Mouse (Mus musculus) right cerebral cortex, postnatal 36 days (tissue): ENCODE measurements around the gene Lman1l.
A peak's percentile ranks its signal among the peaks of the same experiment; 100 is the strongest.

Source experiments
- DNase-seq, 2 experiments: peaks; one replicate each; pipeline ENCODE4 v3.0.0; 2022; ENCODE audit warnings: low spot score in 2 of 2, mixed read lengths in 1 of 2

Lman1l gene

DNA sequence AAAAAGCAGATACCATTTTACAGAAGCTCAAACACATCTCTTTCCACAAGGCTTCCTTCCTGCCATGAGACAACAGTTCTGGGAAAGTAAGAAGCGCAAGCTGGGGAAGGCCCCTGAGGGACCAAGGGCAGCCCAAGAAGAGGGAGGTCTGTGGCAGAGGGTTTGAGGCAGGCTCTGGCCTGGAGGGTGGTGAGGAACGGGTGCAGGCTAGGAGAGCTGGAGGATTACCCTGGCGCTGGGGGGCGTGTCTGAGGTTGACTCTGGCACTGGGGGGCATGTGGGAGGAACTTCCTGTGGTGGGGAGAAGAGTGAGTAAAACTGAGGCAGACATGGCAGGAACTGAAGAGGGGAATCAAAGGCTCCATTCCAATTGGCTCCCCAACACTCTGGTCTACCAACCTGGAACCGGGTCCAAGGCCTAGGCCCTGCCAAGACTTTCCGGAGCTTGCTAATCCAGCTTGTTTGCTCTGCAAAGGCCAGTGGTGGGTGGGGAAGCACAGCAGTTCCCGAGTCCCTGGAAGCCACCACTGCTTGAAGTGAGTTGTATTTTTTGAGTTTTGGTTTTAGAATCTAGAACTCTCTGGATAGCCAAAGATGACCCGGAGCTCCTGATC, 2.9 kb downstream of the Lman1l start:
- DNase-seq, result no peak

DNA sequence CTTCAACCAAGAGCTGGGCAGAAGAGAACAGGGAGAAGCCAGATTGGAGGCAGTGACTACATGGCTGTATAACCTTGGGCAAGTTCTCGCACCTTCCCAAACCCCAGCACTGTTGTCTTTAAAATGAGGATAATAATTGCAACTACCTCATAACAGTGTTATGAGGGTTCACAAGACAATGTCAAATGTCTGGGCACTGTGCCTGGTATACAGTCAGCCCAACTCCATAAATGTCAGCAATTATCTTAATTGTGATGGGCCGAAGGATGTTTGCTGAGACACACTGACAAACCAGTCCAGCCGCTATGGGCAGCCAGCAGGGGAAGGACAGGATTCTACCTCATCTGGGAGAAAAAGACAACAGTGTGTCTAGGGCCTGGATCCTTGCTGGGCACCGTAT, 5.8 kb downstream of the Lman1l start:
- no peak for DNase-seq

DNA sequence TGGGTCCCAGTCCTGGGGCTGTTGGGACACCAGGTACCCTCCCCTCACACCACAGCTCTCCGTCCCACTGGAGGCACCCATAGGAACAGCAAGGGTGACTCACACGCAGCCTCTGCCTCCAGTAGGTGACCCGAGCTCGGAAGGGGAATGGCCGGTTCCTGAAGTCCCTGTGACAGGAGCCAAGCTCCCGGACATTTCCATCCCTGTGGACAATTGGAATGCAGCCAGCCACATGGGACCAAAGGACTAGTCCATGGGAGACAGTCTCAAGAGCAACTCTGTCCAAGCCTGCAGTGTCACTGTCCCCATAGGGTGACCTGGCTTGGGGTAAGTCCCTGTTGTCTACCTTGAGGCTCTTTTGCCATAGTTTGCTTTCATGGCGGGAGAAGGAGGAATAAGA, 6.6 kb downstream of the Lman1l start:
- DNase-seq, result no peak

DNA sequence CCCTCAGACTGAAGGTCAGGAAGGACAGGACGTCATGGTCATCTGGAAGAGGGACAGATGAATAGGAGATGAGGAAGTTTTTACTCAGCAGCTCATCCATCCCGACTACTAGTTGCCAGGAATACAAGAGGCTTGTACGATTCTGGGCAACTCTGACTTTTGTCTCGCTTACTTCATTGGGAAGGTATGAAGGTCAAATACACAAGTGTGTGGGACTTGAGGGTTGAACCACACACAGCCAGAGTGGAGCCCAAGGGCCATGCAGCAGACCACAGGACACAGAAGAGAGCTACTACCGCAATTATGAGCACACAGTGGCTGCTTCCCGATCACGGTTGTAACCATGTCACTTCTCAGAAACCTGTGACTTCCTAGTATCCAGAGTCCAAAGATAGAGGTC, 8.0 kb downstream of the Lman1l start:
- DNase-seq, result no peak

DNA sequence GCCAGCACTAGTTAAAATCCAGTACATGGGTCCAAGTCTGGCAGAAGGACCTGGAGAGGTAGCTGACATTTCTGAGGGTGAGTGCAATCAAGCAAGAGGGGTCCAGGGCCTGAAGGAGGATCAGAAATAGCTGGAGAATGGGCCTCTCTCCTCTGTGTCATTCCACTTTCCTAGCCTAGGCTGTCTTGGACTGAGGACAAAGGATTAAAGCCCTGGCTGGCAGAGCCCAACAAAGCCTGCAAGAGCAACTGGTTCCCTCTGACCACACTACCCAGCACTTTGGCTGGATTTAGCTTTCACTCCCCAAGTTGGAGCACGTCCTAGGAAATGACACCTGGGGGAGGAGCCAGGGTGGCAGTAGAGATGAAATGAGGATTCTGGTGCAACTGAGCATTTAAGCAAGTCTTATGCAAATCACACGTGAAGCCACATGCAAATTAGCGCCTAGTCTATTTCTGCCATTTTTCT, 10.2 kb downstream of the Lman1l start:
- DNase-seq, result no peak

DNA sequence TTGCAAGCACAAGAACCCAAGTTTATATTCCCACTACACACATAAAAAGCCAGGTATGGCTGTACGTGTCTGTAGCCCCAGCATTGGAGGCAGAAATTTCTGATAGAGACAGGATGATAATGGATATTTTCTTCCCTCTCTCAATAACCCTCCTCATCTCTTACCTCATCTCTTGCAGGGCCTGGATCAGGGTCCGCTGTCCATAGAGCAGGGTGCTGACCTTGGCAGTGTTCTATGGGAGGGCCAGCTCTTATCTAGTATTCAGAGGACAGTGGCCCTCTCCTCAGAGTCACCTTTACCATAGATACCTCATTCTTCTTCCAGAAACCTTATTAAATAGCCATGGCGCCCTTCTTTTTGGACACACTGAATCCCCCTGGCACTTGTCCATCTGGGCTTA, 10.8 kb downstream of the Lman1l start:
- no peak for DNase-seq

DNA sequence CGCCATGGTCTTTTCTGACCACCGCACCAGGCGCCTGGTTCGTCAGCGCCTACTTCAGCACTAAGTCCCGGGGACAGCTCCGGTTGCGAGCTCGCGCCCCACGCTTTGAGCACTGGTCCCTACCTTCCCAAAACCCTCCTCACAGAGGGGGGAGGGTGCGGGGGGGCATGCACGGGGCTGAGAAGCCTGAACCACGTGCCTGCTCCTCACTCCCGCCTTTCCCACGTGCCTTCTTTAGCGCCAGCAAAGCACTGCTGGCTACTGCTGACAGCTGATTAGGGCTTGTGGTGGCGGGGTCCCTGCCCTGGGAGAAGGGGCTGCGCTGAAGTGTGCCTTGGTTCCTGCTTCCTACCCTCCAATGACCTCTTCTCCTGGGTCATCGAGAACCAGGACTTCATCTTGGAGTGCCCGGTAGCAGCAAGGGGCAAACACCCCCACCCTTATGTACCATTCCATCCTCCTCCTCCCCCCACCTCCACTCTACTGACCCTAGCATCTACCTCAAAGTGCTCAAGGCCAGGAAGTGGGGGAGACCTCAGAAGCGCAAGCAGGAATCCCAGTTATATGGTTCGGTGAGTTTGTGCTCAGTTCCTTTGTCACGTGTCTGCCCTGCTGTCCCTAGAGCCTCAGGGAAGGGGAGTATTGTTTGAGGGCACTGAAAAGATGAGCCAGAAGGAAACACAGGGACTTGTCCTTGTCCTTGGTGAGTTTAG, 14.3 kb downstream of the Lman1l start, which contains the start of gene Cplx3:
Gene Cplx3, minus strand, starts transcription at position 143 of the 713 bp plus-strand sequence.
- no peak for DNase-seq

DNA sequence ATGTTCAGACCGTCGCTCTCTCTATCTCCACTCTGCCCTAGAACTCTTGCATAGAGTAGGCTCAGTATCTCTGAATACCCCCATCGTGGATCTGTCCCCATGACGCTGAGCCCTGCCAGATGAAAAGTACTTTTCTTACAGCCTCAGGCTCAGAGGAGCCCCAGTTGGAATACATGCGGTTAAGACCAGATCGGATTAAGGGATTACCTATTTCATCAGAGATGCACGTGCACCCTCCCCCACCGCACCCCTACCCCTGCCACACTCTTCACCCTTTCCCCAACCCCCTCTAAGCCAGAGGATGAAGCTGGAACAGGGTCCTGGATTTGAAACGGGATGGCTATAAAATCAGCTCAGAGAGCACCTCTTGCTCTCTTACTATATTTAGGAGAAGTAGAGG, 15.1 kb downstream of the Lman1l start:
- DNase-seq, result no peak

DNA sequence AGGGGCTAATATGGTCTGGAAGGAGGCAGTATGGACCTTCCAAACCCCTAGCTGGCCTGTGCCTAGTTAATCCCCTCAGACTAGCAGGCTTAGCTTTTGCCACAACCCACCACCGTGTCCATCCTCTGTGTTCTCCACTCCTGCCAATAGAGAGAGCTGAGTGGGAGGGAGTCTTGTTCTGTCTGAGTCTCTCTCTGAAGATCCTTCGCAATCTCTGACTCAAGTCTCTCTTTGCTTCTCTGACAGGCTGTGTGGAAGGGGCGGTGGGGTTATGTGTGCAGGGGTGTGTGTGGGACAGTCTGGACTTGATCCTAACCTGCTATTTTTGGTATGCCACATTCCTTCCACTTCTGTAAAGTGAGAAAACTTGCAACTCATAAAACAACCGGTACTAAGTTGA, 15.7 kb downstream of the Lman1l start:
- no peak for DNase-seq

DNA sequence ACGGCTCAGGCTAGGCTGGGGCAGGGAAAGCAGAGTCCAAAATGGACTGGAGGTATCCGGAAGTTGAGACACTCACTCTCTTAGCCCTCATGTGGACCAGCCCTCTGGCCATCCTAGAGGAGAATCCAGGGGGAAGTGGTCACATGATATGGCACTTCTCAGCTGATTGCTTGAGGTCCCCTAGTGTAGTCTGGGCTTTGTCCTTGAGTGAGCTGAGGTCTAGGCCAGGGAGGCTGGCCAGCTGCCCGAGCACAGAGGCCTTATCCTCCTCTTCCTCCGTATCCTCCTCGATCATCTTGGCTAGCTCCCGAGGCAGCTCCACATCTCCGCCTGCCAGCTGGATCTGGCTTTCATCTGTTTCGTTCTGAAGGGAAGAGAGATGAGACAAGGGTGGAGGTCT, 18.5 kb downstream of the Lman1l start:
- DNase-seq, result no peak

DNA sequence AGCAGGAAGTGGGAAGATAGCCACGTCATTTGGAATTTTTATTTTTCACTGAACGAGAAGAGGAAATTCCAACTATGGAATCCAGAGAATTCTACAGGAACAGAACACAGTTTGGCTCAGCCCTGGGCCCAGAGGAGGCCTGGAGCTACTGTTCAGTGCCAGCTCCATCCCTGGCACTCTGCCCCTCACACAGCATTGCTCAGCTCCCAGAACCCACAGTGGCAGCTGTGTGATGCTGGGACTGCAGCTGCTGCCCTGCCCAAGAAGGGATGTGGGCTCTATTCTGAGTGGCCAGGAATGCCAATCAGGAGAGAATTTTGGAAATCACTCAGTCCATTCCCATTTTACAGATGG, 19.2 kb downstream of the Lman1l start:
- peak; percentile 52 to 65 for DNase-seq

DNA sequence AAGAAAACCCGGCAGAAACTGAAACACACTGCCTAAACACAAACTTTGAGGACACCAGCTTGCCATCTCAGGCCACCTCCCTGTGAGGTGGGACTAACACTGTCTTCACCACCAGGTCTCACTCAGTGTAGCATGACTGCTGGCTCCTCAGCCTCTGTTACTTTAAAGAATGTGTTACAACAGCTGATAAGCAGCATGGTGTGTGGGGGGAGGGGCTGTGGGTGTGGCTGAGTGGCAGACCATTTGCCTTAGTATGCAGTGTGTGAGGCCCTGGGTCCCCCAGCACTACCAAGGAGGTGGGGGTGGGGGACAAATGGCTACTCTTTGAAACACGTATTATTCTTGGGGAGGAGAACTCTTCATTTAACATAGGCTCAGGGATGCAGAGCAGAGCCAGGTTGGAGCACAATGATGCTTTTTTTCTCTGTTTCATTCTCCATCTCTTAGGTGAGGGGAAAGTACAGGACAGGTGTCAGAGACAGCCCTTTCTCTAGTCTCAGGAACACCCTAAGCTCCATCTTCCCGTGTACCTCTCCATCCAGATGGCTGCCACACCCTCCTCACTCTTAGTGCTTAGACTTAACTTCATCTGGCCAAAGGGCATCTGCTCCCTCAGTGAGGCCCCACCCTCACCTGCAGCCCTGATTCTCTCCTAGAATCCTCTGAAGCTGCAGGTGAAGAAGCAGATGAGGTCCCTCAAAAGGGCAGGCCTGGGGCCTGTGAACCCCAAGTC, 19.8 kb downstream of the Lman1l start:
- DNase-seq, result no peak

DNA sequence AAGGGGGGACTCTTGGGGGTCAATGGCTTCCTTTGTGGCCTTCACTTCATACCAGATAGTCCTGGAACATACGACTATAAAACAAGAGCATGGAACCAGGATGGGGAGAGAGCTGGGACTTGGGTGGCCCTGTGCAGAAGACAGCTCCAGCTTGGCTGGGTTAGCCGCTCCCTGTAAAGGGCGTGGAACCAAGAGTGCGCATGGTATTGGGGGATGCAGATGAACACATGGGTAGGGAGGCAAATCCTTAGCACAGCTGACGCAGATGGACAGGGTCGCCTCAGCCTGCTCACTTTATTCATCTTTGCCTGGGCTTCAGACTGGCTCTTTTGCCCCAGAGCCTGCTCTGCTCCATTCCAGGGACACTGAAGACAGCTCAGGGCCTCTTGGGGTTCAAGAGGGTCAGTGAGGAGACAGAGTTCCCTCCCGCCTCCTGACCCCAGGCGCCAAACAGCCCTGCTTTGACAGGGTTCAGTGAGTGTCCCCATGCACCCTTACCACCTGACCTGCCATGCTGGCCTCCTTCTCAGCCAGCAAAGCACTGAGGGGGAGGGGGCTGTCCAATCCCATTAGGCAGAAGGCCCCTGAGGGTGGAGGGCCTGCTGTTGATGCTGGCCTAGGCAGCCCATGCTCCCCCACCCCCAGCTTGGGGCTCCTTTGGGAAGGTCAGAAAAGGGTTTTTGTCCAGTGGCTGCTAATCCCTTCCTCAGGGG, 21.6 kb downstream of the Lman1l start:
- DNase-seq, result no peak

DNA sequence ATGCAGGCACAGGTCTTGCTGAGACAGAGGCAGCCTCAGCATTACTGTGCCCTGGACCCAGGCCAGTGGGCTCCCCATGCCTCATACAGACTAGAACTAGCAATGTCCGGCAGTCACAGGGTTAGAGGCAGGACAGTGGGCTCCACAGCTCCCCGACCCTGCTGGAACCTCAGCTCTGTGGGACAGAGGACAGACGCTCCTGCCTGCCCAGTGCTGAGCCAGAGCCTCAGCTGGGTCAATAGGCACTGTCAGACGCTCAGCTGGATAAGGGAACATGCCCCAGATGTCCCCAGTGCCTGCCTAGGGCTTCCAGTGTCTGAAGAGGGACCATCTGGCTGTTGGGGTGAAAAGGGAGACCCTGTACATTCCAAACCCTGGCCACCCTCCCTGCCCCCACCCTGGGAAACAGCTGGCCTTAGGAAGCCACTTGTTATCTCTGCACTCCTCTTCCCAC, 22.6 kb downstream of the Lman1l start:
- DNase-seq, result no peak

DNA sequence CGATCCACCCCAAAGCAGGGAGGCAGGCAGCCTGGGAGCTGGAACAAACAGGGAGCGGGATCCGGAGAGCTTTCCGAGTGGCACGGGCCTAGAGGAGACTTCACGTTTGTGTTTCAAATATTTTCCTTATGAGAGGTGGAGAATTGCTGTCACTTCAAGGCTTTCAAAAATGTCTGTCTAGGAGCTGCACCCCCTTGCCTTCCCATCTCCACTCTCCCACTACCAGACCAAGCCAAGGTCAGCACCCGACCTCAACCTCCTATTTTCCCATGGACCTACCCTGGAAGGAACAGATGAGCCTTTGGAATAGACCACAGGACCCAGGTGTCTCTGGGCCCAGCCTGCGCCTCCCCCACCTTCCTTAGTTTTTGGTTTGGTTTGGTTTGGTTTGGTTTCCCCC, 23.3 kb downstream of the Lman1l start:
- DNase-seq, result no peak

DNA sequence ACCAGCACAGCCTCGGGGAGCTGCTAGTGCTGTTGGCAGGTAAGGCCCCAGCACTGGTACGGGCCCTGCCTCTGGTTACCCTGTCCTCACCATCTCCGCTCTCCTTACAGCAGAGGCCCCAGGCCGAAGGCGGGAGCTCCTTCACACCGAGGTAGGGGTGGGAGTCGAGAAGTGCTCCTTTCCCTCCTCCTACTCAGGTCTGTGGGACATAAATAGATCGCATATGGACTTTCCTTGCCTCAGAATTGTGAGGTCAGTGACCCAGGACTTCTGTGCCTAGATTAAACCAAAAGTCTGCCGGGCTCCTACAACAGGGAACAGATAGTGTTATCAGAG, 26.4 kb downstream of the Lman1l start:
- DNase-seq, result no peak

DNA sequence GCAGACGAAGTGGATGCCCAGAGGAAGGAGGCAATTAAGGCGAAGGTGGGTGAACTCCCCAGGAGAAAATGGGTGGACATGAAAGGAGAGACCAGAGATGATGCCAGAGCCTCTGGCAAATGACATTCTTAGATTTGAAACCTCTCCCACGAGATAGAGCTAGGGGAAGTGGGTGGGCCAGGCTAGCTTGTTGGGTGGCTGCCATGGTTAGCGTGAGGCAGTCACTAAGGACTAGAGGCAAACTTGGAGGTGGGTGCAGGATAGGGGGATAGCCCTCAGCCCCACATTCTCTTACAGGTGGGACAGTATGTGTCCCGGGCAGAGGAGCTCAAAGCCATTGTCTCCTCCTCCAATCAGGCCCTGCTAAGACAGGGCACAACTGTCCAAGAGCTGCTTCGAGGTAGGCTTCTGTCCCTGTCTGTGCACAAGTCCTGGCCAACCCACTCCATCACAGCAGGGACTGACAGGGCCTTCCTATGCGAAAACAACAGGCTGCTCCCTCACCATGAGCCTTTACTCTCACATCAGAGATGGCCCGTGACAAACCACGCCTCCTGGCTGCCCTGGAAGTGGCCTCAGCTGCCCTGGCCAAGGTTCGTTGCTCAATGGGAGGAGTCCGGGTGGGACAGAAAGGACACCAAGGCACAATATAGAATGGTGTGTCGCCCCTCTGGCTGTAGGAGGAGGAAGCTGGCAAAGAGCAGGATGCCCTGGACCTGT, 27.0 kb downstream of the Lman1l start:
- no peak for DNase-seq

DNA sequence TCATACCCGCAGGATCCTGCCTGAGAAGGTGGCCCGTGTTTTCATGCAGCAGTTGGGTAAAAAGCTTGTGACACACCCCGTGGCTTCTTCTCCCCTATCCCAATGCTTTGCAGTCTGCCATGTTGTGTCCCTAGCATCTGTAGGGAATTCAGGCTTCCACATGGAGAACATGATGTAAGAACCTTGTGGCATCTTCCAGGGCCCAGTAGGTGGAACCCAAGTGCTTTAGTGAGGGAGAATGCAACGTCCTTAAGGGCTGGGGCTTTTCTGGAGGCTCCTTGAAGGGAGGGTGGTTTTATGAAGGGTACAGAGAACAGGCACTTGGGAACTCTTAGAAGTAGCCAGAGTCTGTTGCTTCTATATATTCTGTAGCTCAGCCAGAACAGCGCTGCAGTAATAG, 29.8 kb downstream of the Lman1l start:
- no peak for DNase-seq

DNA sequence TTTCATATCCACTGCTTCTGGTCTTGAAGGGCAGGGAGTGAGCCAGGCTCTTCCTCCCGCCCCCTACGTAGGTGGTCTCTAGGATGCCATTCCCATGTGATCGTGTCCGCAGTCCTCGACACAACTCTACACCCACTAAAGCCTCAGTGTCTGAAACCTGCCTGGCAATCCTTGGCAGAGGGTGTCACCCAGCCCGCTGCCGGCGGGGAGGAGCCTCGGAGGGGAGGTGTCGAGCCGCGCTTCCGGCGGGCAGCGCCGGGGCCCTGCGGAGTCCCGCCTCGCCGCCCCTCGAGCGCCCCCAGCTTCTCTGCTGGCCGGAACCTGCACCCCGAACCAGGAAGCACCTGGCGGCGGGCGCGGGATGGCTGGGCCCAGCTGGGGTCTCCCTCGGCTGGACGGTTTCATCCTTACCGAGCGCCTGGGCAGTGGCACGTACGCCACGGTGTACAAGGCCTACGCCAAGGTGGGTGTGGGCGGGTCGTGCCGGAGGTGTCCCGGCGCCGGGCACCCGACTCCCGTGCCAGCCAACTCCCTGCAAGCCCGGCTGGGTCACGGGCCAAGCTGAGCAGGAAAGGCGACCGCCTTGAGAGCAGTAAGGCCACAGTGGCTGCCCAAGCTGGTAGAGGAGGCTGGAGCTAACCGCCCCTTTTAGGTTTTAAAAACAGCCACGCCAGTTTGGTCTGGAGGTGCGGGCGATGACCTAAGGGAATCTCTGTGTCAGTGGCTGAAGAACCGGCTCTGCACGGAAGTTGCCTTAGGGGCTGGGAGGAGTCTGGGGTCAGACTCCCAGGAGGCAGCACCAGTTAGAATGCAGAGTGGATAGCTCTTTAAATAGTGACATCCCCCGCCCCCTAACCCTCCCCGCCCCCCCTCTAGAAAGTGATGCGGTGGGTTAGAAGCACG, 31.1 kb downstream of the Lman1l start, which contains the start of gene Ulk3:
Gene Ulk3, plus strand, starts transcription at position 229 of the 903 bp plus-strand sequence.
- peak; percentile 64 to 67 for DNase-seq

DNA sequence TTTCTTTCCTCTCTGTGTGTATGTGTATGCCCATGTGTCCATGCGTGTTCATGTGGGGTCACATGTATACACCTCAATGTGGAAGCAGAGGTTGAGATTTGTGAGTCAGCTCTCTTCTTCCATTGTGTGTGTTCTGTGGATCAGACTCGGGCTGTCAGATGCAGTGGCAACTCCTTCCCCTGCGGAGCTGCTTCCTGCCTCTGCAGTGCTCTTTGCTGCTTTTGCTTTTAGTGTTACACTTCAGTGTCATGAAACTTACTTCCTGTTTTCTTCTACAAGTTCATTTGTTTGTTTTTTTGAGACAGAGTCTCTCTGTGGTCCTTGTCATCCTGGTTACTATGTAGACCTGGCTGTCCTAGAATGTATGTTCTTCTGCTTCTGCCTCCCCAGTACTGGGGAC, 35.6 kb downstream of the Lman1l start:
- DNase-seq, result no peak
